Mouse (Mus musculus): ENCODE results near the gene Foxj1.

GRCm38 (mm10) chr11:116296191-116296734, 38.9 kb downstream of the Foxj1 start:
- TF ChIP-seq CTCF (IDR thresholded peaks at IDR 0.05; ENCODE audit: low read depth, low read length) (no peak), POLR2A (IDR thresholded peaks at IDR 0.05; ENCODE audit: borderline replicate concordance, low read depth, low read length) (no peak)

All from bone marrow macrophage, adult 2 months (primary cell).